Mouse (Mus musculus) heart, embryonic 14.5 days (tissue): ENCODE data around the gene Krt42. TPM values are rescaled to one million over a fixed set of nuclear protein-coding genes. Genes with fewer than 3 reads are reported as not detected.

Experiments
- ATAC-seq: fragments of 200-750 bp; cut with Nextera tagmentation; 2 replicates; pipeline ENCODE4 v1.8.0; 2017; ENCODE audit warnings: low read depth, moderate TSS enrichment; ENCODE audit not compliant: insufficient number of reproducible peaks, insufficient read depth, low FRiP score
- H3K27ac ChIP-seq, 2 experiments: fragments of 200-500 bp in 1 of 2; fragments of 300-500 bp in 1 of 2; sonication (generic) in 1 of 2; replicated peaks in 1 of 2; 2 replicates each; pipeline ENCODE4 v1.5.1; 2012 to 2014; ENCODE audit warnings: low read depth in 2 of 2, low read length in 2 of 2, control low read depth in 1 of 2, mild to moderate bottlenecking in 1 of 2, mixed read lengths in 1 of 2; ENCODE audit not compliant: control insufficient read depth in 1 of 2, insufficient read depth in 1 of 2
- H3K27me3 ChIP-seq: fragments of 300-500 bp; sonication (generic); 2 replicates; pipeline ENCODE4 v1.6.1; 2014; ENCODE audit warnings: mild to moderate bottlenecking, low read length, control low read depth; ENCODE audit not compliant: control insufficient read depth, insufficient read depth
- H3K36me3 ChIP-seq: fragments of 300-500 bp; sonication (generic); 2 replicates; pipeline ENCODE4 v1.6.1; 2014; ENCODE audit warnings: mild to moderate bottlenecking, control low read depth, low read length, mixed read lengths; ENCODE audit not compliant: control insufficient read depth, insufficient read depth
- H3K4me1 ChIP-seq, 2 experiments: fragments of 200-500 bp in 1 of 2; fragments of 300-500 bp in 1 of 2; sonication (generic) in 1 of 2; 2 replicates each; pipeline ENCODE4 v1.6.1; 2012 to 2014; ENCODE audit warnings: low read length in 2 of 2, control low read depth in 1 of 2, mixed read lengths in 1 of 2; ENCODE audit not compliant: control insufficient read depth in 2 of 2, insufficient read depth in 2 of 2
- H3K4me2 ChIP-seq: fragments of 300-500 bp; sonication (generic); 2 replicates; pipeline ENCODE4 v1.6.1; 2014; ENCODE audit warnings: mild to moderate bottlenecking, low read length
- H3K4me3 ChIP-seq, 2 experiments: fragments of 200-500 bp in 1 of 2; fragments of 300-500 bp in 1 of 2; sonication (generic) in 1 of 2; 2 replicates each; pipeline ENCODE4 v1.5.1; 2012 to 2014; ENCODE audit warnings: low read length in 2 of 2, mild to moderate bottlenecking in 2 of 2, control low read depth in 1 of 2, low read depth in 1 of 2, moderate library complexity in 1 of 2; ENCODE audit not compliant: control insufficient read depth in 1 of 2, insufficient read depth in 1 of 2
- H3K9ac ChIP-seq: fragments of 300-500 bp; sonication (generic); 2 replicates; pipeline ENCODE4 v1.6.1; 2014; ENCODE audit warnings: mild to moderate bottlenecking, low read length
- H3K9me3 ChIP-seq: fragments of 300-500 bp; sonication (generic); 2 replicates; pipeline ENCODE4 v1.6.1; 2016; ENCODE audit warnings: low read length, control low read depth; ENCODE audit not compliant: control insufficient read depth
- WGBS: fragments of 180-500 bp; shearing (Covaris S2); extraction: QIAGEN DNeasy Blood & Tissue Kit; methylation state at CpG from one replicate; pipeline ENCODE4 v1.1.7; 2014; 5-methylcytosine and 5-hydroxymethylcytosine counted together
- polyA plus RNA-seq: library from polyadenylated mRNA; unstranded; fragments of >200 nt; fragmentation: Nextera tagmentation; extraction: Ambion mirVana; gene quantifications from 2 replicates; pipeline ENCODE4 v1.2.1, GENCODE M21; 2014

Krt42 gene
- polyA plus RNA-seq, 1 experiment from 2014 or later = not detected

DNA sequence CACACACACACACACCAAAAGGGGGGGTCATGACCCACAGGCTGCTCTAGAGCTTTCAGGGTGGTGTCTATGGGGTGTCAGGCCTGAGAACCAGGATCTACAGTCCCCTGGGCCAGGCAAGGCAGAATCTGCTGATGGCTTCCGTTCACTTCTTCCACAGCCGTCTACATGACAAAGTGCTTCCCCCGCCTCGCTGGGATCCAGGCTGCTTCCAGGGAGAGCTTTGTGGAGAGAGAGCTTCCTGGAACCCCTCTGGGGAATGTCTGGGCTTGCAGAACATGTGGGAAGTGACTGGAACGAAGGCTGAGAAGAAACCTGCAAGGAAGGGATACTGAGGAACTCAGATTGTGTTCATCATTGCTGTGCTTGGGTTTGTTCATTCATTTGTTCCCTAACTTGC is 9.1 kb upstream of the Krt42 start:
- H3K4me1 ChIP-seq = peaks cover 2 to 5% of the 10 kb centered on the region in 2 experiments; a peak in 2 of 4 replicates
- no peak overlapping the region for H3K4me3 ChIP-seq
- no peak overlapping the region for H3K27ac ChIP-seq
- H3K9ac ChIP-seq = no peak overlapping the region
- WGBS = 49% methylated on average over 5 of the region's 5 CpGs
- no peak overlapping the region for H3K4me2 ChIP-seq
- ATAC-seq = no peak
- no peaks in the 10 kb centered on the region for H3K9me3 ChIP-seq
- H3K36me3 ChIP-seq = no peaks in the 10 kb centered on the region
- H3K27me3 ChIP-seq = no peaks in the 10 kb centered on the region; the same call in 1 of the 2 replicates

- Histone ChIP-seq H3K4me2 (no peak overlapping the region), H3K4me1 (peaks cover 5 to 7% of the 10 kb centered on the region in 2 experiments; a peak in 2 of 4 replicates), H3K27me3 (no peaks in the 10 kb centered on the region; the same call in 1 of the 2 replicates), H3K9me3 (no peaks in the 10 kb centered on the region), H3K4me3 (no peak overlapping the region), H3K9ac (no peak overlapping the region), H3K27ac (no peak overlapping the region), H3K36me3 (no peaks in the 10 kb centered on the region)
- no peak for ATAC-seq
- 56% methylated on average over 15 of the region's 15 CpGs for WGBS
Observed at GRCm38 (mm10) chr11:100277726-100278480, 8.2 kb upstream of the Krt42 start.

- no peak overlapping the region for H3K27ac ChIP-seq
- no peak overlapping the region for H3K9ac ChIP-seq
- no peaks in the 10 kb centered on the region; the same call in 1 of the 2 replicates for H3K27me3 ChIP-seq
- H3K4me3 ChIP-seq = no peak overlapping the region
- peaks cover 5 to 7% of the 10 kb centered on the region in 2 experiments; a peak in 2 of 4 replicates for H3K4me1 ChIP-seq
- H3K9me3 ChIP-seq = no peaks in the 10 kb centered on the region
- WGBS = 58% methylated on average over 5 of the region's 5 CpGs
- ATAC-seq = no peak
- no peak overlapping the region for H3K4me2 ChIP-seq
- H3K36me3 ChIP-seq = no peaks in the 10 kb centered on the region
Observed at GRCm38 (mm10) chr11:100275466-100275865, 5.8 kb upstream of the Krt42 start.

GRCm38 (mm10) chr11:100274719-100275118 is 5.0 kb upstream of the Krt42 start:
- 75% methylated on average over 7 of the region's 7 CpGs for WGBS
- no peak overlapping the region for H3K4me2 ChIP-seq
- H3K9ac ChIP-seq = no peak overlapping the region
- no peak overlapping the region for H3K4me3 ChIP-seq
- H3K9me3 ChIP-seq = no peaks in the 10 kb centered on the region
- H3K36me3 ChIP-seq = no peaks in the 10 kb centered on the region
- no peak overlapping the region for H3K27ac ChIP-seq
- H3K4me1 ChIP-seq = peaks cover 5 to 7% of the 10 kb centered on the region in 2 experiments; a peak in 2 of 4 replicates
- H3K27me3 ChIP-seq = no peaks in the 10 kb centered on the region; the same call in 1 of the 2 replicates
- ATAC-seq = no peak

- Histone ChIP-seq H3K4me2 (no peak overlapping the region), H3K4me1 (peaks cover 5 to 7% of the 10 kb centered on the region in 2 experiments; a peak in 2 of 4 replicates), H3K9me3 (no peaks in the 10 kb centered on the region), H3K9ac (no peak overlapping the region), H3K27ac (no peak overlapping the region), H3K27me3 (no peaks in the 10 kb centered on the region; the same call in 1 of the 2 replicates), H3K36me3 (no peaks in the 10 kb centered on the region), H3K4me3 (no peak overlapping the region)
- 83% methylated on average over 1 of the region's 1 CpGs for WGBS
- ATAC-seq = no peak
Observed at GRCm38 (mm10) chr11:100271878-100272277, 2.2 kb upstream of the Krt42 start.

DNA sequence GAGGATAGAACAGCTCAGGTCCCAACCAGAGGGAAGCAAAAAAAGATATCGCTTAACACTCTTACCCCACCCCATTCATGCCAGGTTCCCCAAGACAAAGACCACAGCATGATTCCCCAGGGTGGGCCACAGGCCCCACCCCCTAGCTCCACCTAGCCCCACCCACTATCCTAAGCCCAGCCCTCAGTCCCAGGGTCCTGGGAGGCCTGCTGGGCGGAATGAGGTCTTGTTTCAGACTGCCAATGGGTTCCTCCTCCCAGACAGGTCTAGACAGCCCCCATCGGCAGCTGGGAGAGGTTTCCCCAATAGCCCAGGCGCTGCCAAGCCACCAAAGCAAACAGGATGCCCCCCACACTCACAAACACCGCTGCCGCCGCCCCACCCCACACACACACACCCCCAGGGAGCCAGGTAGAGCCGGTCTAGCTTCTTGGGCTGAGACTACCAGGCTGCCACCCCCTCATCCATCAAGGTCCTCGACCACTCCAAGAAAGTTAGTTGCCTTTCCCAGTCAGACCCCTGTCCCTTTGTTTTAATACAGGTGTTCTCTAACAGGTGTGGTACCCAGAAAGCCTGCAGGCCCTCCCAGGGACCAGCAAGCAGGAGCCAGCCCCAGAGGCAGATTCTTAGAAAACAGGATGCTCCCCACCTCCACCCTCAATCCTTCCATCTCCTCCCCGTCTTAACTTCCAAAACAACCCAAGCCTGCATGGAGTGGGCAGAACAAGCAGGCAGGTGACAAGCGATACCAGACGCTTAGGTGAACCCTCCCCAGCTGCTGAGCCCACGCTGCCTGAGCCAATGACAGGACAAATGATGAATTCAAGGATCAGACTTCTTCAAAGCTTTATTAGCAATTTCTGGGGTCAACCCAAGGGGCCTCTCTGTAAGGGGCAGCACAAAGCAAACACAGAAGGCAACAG is 7.4 kb downstream of the Krt42 start:
- WGBS = 19% methylated on average over 13 of the region's 13 CpGs
- Histone ChIP-seq H3K36me3 (no peaks in the 10 kb centered on the region), H3K27me3 (peaks cover 10% of the 10 kb centered on the region), H3K9ac (no peak overlapping the region), H3K27ac (no peak overlapping the region), H3K4me3 (no peak overlapping the region), H3K9me3 (no peaks in the 10 kb centered on the region), H3K4me2 (no peak overlapping the region), H3K4me1 (no peaks in the 10 kb centered on the region; a peak in 1 of 4 replicates)
- no peak for ATAC-seq

DNA sequence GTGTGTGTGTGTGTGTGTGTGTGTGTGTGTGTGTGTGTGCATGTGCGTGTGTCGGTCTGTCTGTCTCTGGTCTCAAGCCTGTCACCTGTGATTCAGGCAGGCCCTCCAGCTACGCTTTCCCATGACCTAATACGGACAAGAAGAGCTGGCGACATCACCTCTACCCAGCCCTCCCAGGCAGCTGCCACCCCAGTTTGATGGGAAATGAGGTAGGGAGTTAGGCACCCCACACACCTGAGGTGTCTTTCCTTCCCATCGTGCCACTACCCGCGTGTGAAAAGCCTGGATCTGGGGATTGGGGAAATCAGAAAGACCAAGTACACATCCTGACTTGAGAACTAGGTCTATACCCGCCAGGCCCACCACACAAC is 8.5 kb downstream of the Krt42 start:
- Histone ChIP-seq H3K9ac (no peak overlapping the region), H3K27ac (no peak overlapping the region), H3K4me3 (no peak overlapping the region), H3K27me3 (peaks cover 10% of the 10 kb centered on the region), H3K4me2 (no peak overlapping the region), H3K36me3 (no peaks in the 10 kb centered on the region), H3K9me3 (no peaks in the 10 kb centered on the region), H3K4me1 (no peaks in the 10 kb centered on the region; a peak in 1 of 4 replicates)
- WGBS = 79% methylated on average over 9 of the region's 9 CpGs
- ATAC-seq = no peak
